Mouse (Mus musculus) stomach, postnatal 0 days (tissue): ENCODE measurements around the gene Plekhd1. TPM values are rescaled to one million over a fixed set of nuclear protein-coding genes. Genes with fewer than 3 reads are reported as not detected.

Experiments
- ATAC-seq: fragments of 200-750 bp; cut with Nextera tagmentation; 2 replicates; pipeline ENCODE4 v1.8.0; 2017; ENCODE audit not compliant: low FRiP score, low TSS enrichment
- DNase-seq: peaks from one replicate; pipeline ENCODE4 v3.0.0-alpha.2; 2016; ENCODE audit warnings: low spot score
- H3K27ac ChIP-seq: fragments of 300-500 bp; sonication (generic); replicated peaks from 2 replicates; pipeline ENCODE4 v1.5.1; 2014; ENCODE audit warnings: mild to moderate bottlenecking, control low read depth
- H3K27me3 ChIP-seq: fragments of 300-500 bp; sonication (generic); 2 replicates; pipeline ENCODE4 v1.6.1; 2014; ENCODE audit warnings: low read length; ENCODE audit not compliant: control insufficient read depth, insufficient read depth
- H3K36me3 ChIP-seq: fragments of 300-500 bp; sonication (generic); 2 replicates; pipeline ENCODE4 v1.6.1; 2014; ENCODE audit warnings: low read length, mixed read lengths; ENCODE audit not compliant: control insufficient read depth, insufficient read depth
- H3K4me1 ChIP-seq: fragments of 300-500 bp; sonication (generic); replicated peaks from 2 replicates; pipeline ENCODE4 v1.6.1; 2014; ENCODE audit warnings: antibody characterized with exemption; ENCODE audit not compliant: control insufficient read depth, insufficient read depth
- H3K4me2 ChIP-seq: fragments of 300-500 bp; sonication (generic); replicated peaks from 2 replicates; pipeline ENCODE4 v1.6.1; 2014; ENCODE audit warnings: low read depth, mild to moderate bottlenecking, control low read depth, moderate library complexity
- H3K4me3 ChIP-seq: fragments of 300-500 bp; sonication (generic); 2 replicates; pipeline ENCODE4 v1.5.1; 2014; ENCODE audit warnings: low read depth, low read length, control low read depth
- H3K9ac ChIP-seq: fragments of 300-500 bp; sonication (generic); 2 replicates; pipeline ENCODE4 v1.6.1; 2014; ENCODE audit warnings: mild to moderate bottlenecking, low read length, control low read depth, mixed read lengths
- H3K9me3 ChIP-seq: fragments of 300-500 bp; sonication (generic); 2 replicates; pipeline ENCODE4 v1.6.1; 2016; ENCODE audit warnings: low read length; ENCODE audit not compliant: control insufficient read depth
- CTCF ChIP-seq: IDR thresholded peaks from 2 replicates; pipeline ENCODE4 v1.5.1; 2016; ENCODE audit warnings: antibody characterized with exemption, low read depth, mild to moderate bottlenecking, moderate library complexity
- EP300 ChIP-seq: optimal IDR thresholded peaks from 2 replicates; pipeline ENCODE3; 2016; ENCODE audit warnings: antibody characterized with exemption
- whole genome bisulfite sequencing: fragments of 180-500 bp; shearing (Covaris S2); extraction: QIAGEN DNeasy Blood & Tissue Kit; methylation state at CpG from one replicate; pipeline ENCODE4 v1.1.7; 2014; 5-methylcytosine and 5-hydroxymethylcytosine counted together
- polyA plus RNA-seq: library from polyadenylated mRNA; unstranded; fragments of >200 nt; fragmentation: Nextera tagmentation; extraction: Ambion mirVana; gene quantifications from 2 replicates; pipeline ENCODE4 v1.2.1, GENCODE M21; 2015

The Plekhd1 gene
- polyA plus RNA-seq, 1 experiment from 2014 or later, result 2.3 TPM

DNA sequence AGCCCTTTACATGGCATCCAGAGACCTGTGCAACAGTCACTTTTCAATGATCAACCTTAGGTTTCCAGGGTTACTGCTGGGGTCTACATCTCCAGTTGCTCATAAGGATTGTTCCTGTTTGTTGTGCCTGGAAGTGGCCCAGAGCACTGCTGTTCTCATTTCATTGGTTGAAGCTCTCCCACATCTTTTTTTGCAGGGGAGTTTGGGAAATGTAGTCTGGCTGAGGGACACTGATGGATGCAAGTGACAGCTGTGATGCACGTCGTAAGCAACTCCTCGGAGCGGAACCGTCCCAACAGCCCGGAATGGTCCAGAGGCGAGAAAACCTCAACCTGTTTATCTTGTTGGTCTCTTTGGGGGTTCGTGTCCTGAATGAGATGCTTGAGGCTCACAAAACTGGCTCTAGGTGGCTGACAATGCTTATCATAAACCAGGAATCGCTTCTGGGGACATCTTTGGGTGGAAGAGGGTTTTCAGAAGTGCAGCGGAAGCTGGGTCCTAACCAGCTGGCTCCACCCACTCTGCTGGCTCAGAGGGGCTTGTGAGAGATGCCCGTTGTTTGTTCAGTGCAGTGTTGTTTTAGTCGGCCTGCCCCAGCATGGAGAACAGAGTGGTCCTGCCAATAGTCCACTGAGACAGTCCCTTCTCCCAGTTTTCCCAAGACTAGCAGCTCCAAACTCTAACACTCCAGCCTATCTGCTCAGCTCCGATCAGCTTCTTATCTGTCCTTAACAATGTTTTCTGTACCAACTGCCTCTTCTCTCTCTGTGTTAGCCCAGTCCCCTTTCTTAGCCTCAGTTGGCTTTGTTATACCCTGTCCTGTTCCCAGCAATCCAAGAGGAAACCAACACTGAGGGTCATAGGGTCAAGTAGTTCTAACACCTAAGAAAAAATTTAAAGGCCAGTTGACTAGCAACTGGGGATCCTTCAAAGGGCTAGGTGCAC, 42.4 kb downstream of the Plekhd1 start:
- no peaks in the 10 kb centered on the region for H3K27me3 ChIP-seq
- ATAC-seq, result no peak
- TF ChIP-seq EP300 (no peak), CTCF (no peak)
- H3K36me3 ChIP-seq, result no peaks in the 10 kb centered on the region
- H3K27ac ChIP-seq, result no peak overlapping the region
- DNase-seq, result no peak
- no peak overlapping the region for H3K9ac ChIP-seq
- 52% methylated on average over 13 of the region's 13 CpGs for WGBS
- H3K4me1 ChIP-seq, result no peaks in the 10 kb centered on the region
- no peak overlapping the region for H3K4me3 ChIP-seq
- no peak overlapping the region for H3K4me2 ChIP-seq
- no peaks in the 10 kb centered on the region for H3K9me3 ChIP-seq

DNA sequence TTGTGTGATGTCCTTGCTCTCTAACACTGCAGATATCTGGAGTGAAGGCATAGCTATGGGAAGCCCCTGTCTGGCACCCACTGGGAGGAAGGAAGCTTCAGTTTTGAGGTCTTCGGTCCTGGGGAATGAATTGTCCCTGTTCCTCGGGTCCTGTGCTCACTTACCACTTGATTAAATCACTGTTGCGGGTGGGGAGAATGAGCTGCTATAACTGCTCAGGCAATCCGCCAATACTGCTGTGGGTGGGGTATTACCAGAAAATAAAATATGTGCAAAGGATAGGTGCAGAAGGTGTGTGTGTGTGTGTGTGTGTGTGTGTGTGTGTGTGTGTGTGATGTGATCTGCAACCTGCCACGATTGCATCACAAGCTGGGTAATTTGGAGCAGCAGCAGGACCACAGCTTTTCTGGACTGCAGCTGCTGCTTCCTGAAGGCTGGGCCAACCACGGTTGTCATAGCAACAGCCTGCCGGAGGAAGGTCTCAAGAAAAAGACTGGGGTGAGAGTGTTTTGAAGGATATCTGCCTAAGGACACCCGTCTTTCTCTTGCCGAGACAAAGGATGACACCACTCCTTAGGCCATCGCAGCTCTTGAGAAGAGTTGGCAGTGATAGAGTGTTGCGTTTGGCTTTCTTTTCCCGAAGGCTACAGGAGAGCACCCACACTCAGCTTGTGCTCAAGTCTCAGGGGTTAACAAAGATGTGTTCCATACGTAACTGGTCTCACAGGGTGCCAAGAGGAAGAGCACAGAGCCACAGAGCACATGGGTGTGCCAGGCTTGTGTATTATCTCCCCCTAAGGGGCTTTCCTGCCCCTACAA, 44.3 kb downstream of the Plekhd1 start:
- Histone ChIP-seq H3K36me3 (no peaks in the 10 kb centered on the region), H3K4me2 (no peak overlapping the region), H3K27me3 (no peaks in the 10 kb centered on the region), H3K4me3 (no peak overlapping the region), H3K27ac (no peak overlapping the region), H3K9ac (no peak overlapping the region), H3K4me1 (no peaks in the 10 kb centered on the region), H3K9me3 (no peaks in the 10 kb centered on the region)
- TF ChIP-seq EP300 (no peak), CTCF (no peak)
- ATAC-seq (no peak), DNase-seq (peak; percentile 21)
- WGBS, result 25% methylated on average over 13 of the region's 13 CpGs

DNA sequence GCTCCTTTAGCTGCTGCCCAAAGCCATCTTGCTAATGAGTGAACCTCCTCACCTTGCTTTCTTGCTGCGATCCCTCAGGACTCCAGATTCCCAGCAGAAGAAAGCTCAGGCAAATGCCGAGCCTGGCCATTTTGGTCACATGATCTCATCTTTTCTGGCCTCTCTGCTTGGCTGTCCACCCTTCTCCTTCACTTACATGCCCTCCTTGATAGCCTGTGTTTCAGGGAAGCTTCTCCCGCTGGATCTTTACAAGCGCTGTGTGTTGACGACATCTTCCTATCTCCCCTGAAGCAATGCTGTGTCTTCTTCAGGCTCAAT, 44.9 kb downstream of the Plekhd1 start:
- Histone ChIP-seq H3K9me3 (no peaks in the 10 kb centered on the region), H3K4me2 (no peak overlapping the region), H3K27me3 (no peaks in the 10 kb centered on the region), H3K27ac (no peak overlapping the region), H3K36me3 (no peaks in the 10 kb centered on the region), H3K4me3 (no peak overlapping the region), H3K4me1 (no peaks in the 10 kb centered on the region), H3K9ac (no peak overlapping the region)
- ATAC-seq, result no peak
- 57% methylated on average over 5 of the region's 5 CpGs for WGBS
- no peak for TF ChIP-seq EP300
- DNase-seq, result no peak

DNA sequence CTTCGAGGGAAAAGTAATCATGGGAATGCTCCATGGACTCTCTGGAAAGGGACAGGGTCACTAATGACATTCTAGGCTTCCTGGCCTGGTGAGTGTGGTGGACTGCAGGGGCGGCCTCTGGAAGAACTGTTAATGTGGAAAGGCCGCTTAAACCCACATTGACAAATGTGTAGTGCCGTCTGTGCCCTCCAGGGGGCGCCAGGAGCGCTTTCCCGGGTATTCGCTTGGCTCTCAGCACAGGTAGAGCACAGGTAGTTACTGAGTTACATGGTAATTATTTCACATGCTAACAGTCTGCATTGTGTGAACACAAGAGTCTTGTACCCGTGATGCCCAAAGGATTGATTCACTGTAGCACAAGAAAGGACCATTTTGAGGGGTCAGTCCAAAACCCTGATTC, 47.1 kb downstream of the Plekhd1 start:
- Histone ChIP-seq H3K9me3 (no peaks in the 10 kb centered on the region), H3K36me3 (no peaks in the 10 kb centered on the region), H3K4me2 (no peak overlapping the region), H3K27ac (no peak overlapping the region), H3K4me1 (no peaks in the 10 kb centered on the region), H3K27me3 (no peaks in the 10 kb centered on the region), H3K9ac (no peak overlapping the region), H3K4me3 (no peak overlapping the region)
- DNase-seq (peak; percentile 56), ATAC-seq (no peak)
- WGBS, result 34% methylated on average over 9 of the region's 9 CpGs
- TF ChIP-seq EP300, result no peak
- peak; percentile 74 for TF ChIP-seq CTCF

- 52% methylated on average over 1 of the region's 1 CpGs for WGBS
- Histone ChIP-seq H3K27me3 (no peaks in the 10 kb centered on the region), H3K4me2 (no peak overlapping the region), H3K36me3 (no peaks in the 10 kb centered on the region), H3K9me3 (no peaks in the 10 kb centered on the region), H3K4me1 (no peaks in the 10 kb centered on the region), H3K27ac (no peak overlapping the region), H3K9ac (no peak overlapping the region), H3K4me3 (no peak overlapping the region)
- DNase-seq (no peak), ATAC-seq (no peak)
- no peak for TF ChIP-seq CTCF
- TF ChIP-seq EP300, result no peak
These were observed 52.2 kb downstream of the Plekhd1 start for GRCm38 (mm10) chr12:80744614-80745013.
